Mouse (Mus musculus): Measurements from ENCODE around the gene Tm7sf3. TPM values are rescaled to one million over a fixed set of nuclear protein-coding genes. Genes with fewer than 3 reads are reported as not detected.

Tm7sf3 gene
- 10 to 100 TPM; 38.8 to 42.2 TPM for total RNA-seq (2021)
- long read RNA-seq, transcript Tm7sf3-201 (12 exons, 3,241 nt), result major isoform, 51 of 61 reads
- long read RNA-seq, partial matches to known transcripts, result 6 of 61 reads
- long read RNA-seq, other reads (novel, unspliced or antisense), result 4 of 61 reads

- DNase-seq (ENCODE audit: low spot score in 2 of 2), result peak; percentile 98
Observed at GRCm38 (mm10) chr6:146642276-146643183, at the start of gene Tm7sf3, which contains the start of gene Med21. Gene Tm7sf3 (minus strand): TSS chr6:146642824. Gene Med21 (plus strand): TSS chr6:146642547.

- no peak for DNase-seq (ENCODE audit: low spot score in 2 of 2)
Observed at GRCm38 (mm10) chr6:146688861-146689260, 46.2 kb upstream of the Tm7sf3 start.

- no peak for DNase-seq (ENCODE audit: low spot score in 2 of 2)
Observed at GRCm38 (mm10) chr6:146688010-146688409, 45.4 kb upstream of the Tm7sf3 start.

- no peak for DNase-seq (ENCODE audit: low spot score in 2 of 2)
Observed at GRCm38 (mm10) chr6:146686463-146687196, 44.0 kb upstream of the Tm7sf3 start.

- DNase-seq (ENCODE audit: low spot score in 2 of 2), result peak; percentile 14 to 28
Observed at GRCm38 (mm10) chr6:146685781-146686308, 43.2 kb upstream of the Tm7sf3 start.

- DNase-seq (ENCODE audit: low spot score in 2 of 2), result no peak
Observed at GRCm38 (mm10) chr6:146683881-146684280, 41.3 kb upstream of the Tm7sf3 start.

- no peak for DNase-seq (ENCODE audit: low spot score in 2 of 2)
Observed at GRCm38 (mm10) chr6:146678136-146679070, 35.8 kb upstream of the Tm7sf3 start.

GRCm38 (mm10) chr6:146676904-146677303, 34.3 kb upstream of the Tm7sf3 start:
- DNase-seq (ENCODE audit: low spot score in 2 of 2), result no peak

GRCm38 (mm10) chr6:146674881-146675536, 32.4 kb upstream of the Tm7sf3 start:
- DNase-seq (ENCODE audit: low spot score in 2 of 2), result no peak

GRCm38 (mm10) chr6:146674420-146674819, 31.8 kb upstream of the Tm7sf3 start:
- DNase-seq (ENCODE audit: low spot score in 2 of 2), result no peak

- no peak for DNase-seq (ENCODE audit: low spot score in 2 of 2)
Observed at GRCm38 (mm10) chr6:146673696-146674095, 31.1 kb upstream of the Tm7sf3 start.

- DNase-seq (ENCODE audit: low spot score in 2 of 2), result no peak
Observed at GRCm38 (mm10) chr6:146672106-146672505, 29.5 kb upstream of the Tm7sf3 start.

GRCm38 (mm10) chr6:146670956-146671855, 28.6 kb upstream of the Tm7sf3 start:
- DNase-seq (ENCODE audit: low spot score in 2 of 2), result no peak

GRCm38 (mm10) chr6:146668606-146669005, 26.0 kb upstream of the Tm7sf3 start:
- DNase-seq (ENCODE audit: low spot score in 2 of 2), result no peak

- no peak for DNase-seq (ENCODE audit: low spot score in 2 of 2)
Observed at GRCm38 (mm10) chr6:146666811-146667210, 24.2 kb upstream of the Tm7sf3 start.

GRCm38 (mm10) chr6:146665408-146665807, 22.8 kb upstream of the Tm7sf3 start:
- DNase-seq (ENCODE audit: low spot score in 2 of 2), result no peak

GRCm38 (mm10) chr6:146664917-146665316, 22.3 kb upstream of the Tm7sf3 start:
- no peak for DNase-seq (ENCODE audit: low spot score in 2 of 2)

- DNase-seq (ENCODE audit: low spot score in 2 of 2), result no peak
Observed at GRCm38 (mm10) chr6:146664116-146664515, 21.5 kb upstream of the Tm7sf3 start.

- peak; percentile 32 to 40 for DNase-seq (ENCODE audit: low spot score in 2 of 2)
Observed at GRCm38 (mm10) chr6:146662679-146663078, 20.1 kb upstream of the Tm7sf3 start.
